Mouse (Mus musculus) heart, embryonic 14.5 days (tissue): ENCODE measurements around the gene Kctd21. TPM values are rescaled to one million over a fixed set of nuclear protein-coding genes. Genes with fewer than 3 reads are reported as not detected.

Experiments used
- ATAC-seq: fragments of 200-750 bp; cut with Nextera tagmentation; 2 replicates; pipeline ENCODE4 v1.8.0; 2017; ENCODE audit warnings: low read depth, moderate TSS enrichment; ENCODE audit not compliant: insufficient number of reproducible peaks, insufficient read depth, low FRiP score
- H3K27ac ChIP-seq, 2 experiments: fragments of 200-500 bp in 1 of 2; fragments of 300-500 bp in 1 of 2; sonication (generic) in 1 of 2; replicated peaks in 1 of 2; 2 replicates each; pipeline ENCODE4 v1.5.1; 2012 to 2014; ENCODE audit warnings: low read depth in 2 of 2, low read length in 2 of 2, control low read depth in 1 of 2, mild to moderate bottlenecking in 1 of 2, mixed read lengths in 1 of 2; ENCODE audit not compliant: control insufficient read depth in 1 of 2, insufficient read depth in 1 of 2
- H3K27me3 ChIP-seq: fragments of 300-500 bp; sonication (generic); 2 replicates; pipeline ENCODE4 v1.6.1; 2014; ENCODE audit warnings: mild to moderate bottlenecking, low read length, control low read depth; ENCODE audit not compliant: control insufficient read depth, insufficient read depth
- H3K36me3 ChIP-seq: fragments of 300-500 bp; sonication (generic); 2 replicates; pipeline ENCODE4 v1.6.1; 2014; ENCODE audit warnings: mild to moderate bottlenecking, control low read depth, low read length, mixed read lengths; ENCODE audit not compliant: control insufficient read depth, insufficient read depth
- H3K4me1 ChIP-seq, 2 experiments: fragments of 200-500 bp in 1 of 2; fragments of 300-500 bp in 1 of 2; sonication (generic) in 1 of 2; 2 replicates each; pipeline ENCODE4 v1.6.1; 2012 to 2014; ENCODE audit warnings: low read length in 2 of 2, control low read depth in 1 of 2, mixed read lengths in 1 of 2; ENCODE audit not compliant: control insufficient read depth in 2 of 2, insufficient read depth in 2 of 2
- H3K4me2 ChIP-seq: fragments of 300-500 bp; sonication (generic); 2 replicates; pipeline ENCODE4 v1.6.1; 2014; ENCODE audit warnings: mild to moderate bottlenecking, low read length
- H3K4me3 ChIP-seq, 2 experiments: fragments of 200-500 bp in 1 of 2; fragments of 300-500 bp in 1 of 2; sonication (generic) in 1 of 2; 2 replicates each; pipeline ENCODE4 v1.5.1; 2012 to 2014; ENCODE audit warnings: low read length in 2 of 2, mild to moderate bottlenecking in 2 of 2, control low read depth in 1 of 2, low read depth in 1 of 2, moderate library complexity in 1 of 2; ENCODE audit not compliant: control insufficient read depth in 1 of 2, insufficient read depth in 1 of 2
- H3K9ac ChIP-seq: fragments of 300-500 bp; sonication (generic); 2 replicates; pipeline ENCODE4 v1.6.1; 2014; ENCODE audit warnings: mild to moderate bottlenecking, low read length
- H3K9me3 ChIP-seq: fragments of 300-500 bp; sonication (generic); 2 replicates; pipeline ENCODE4 v1.6.1; 2016; ENCODE audit warnings: low read length, control low read depth; ENCODE audit not compliant: control insufficient read depth
- WGBS: fragments of 180-500 bp; shearing (Covaris S2); extraction: QIAGEN DNeasy Blood & Tissue Kit; methylation state at CpG from one replicate; pipeline ENCODE4 v1.1.7; 2014; 5-methylcytosine and 5-hydroxymethylcytosine counted together
- polyA plus RNA-seq: library from polyadenylated mRNA; unstranded; fragments of >200 nt; fragmentation: Nextera tagmentation; extraction: Ambion mirVana; gene quantifications from 2 replicates; pipeline ENCODE4 v1.2.1, GENCODE M21; 2014

Gene Kctd21
- polyA plus RNA-seq, 1 experiment from 2014 or later: 5.2 TPM

GRCm38 (mm10) chr7:97340907-97341849, 9.1 kb downstream of the Kctd21 start:
- ATAC-seq: no peak
- no peaks in the 10 kb centered on the region for H3K9me3 ChIP-seq
- 43% methylated on average over 18 of the region's 18 CpGs for WGBS
- H3K4me1 ChIP-seq: peaks cover 9 to 10% of the 10 kb centered on the region in 2 experiments
- H3K27ac ChIP-seq: no peak overlapping the region
- no peak overlapping the region for H3K4me2 ChIP-seq
- H3K4me3 ChIP-seq: no peak overlapping the region
- H3K36me3 ChIP-seq: no peaks in the 10 kb centered on the region
- no peak overlapping the region for H3K9ac ChIP-seq
- H3K27me3 ChIP-seq: no peaks in the 10 kb centered on the region

- Histone ChIP-seq H3K9ac (no peak overlapping the region), H3K27ac (no peak overlapping the region), H3K4me1 (peaks cover 6 to 10% of the 10 kb centered on the region in 2 experiments), H3K9me3 (no peaks in the 10 kb centered on the region), H3K4me2 (no peak overlapping the region), H3K27me3 (no peaks in the 10 kb centered on the region), H3K36me3 (peaks cover 4% of the 10 kb centered on the region; the same call in 1 of the 2 replicates), H3K4me3 (no peak overlapping the region)
- WGBS: 13% methylated on average over 2 of the region's 2 CpGs
- ATAC-seq: no peak
These were observed 10.8 kb downstream of the Kctd21 start for GRCm38 (mm10) chr7:97342961-97343360.

GRCm38 (mm10) chr7:97344655-97345054, 12.5 kb downstream of the Kctd21 start:
- H3K9ac ChIP-seq: no peak overlapping the region
- H3K4me1 ChIP-seq: peaks cover 0 to 7% of the 10 kb centered on the region in 2 experiments; a peak in 2 of 4 replicates

GRCm38 (mm10) chr7:97345229-97345871, 13.2 kb downstream of the Kctd21 start:
- no peak overlapping the region for H3K4me3 ChIP-seq
- H3K4me1 ChIP-seq: peaks cover 0 to 7% of the 10 kb centered on the region in 2 experiments; a peak in 2 of 4 replicates

More at GRCm38 (mm10) chr7:97344655-97345054, 12.5 kb downstream of the Kctd21 start:
- H3K9me3 ChIP-seq: no peaks in the 10 kb centered on the region
- no peak overlapping the region for H3K4me2 ChIP-seq
- H3K4me3 ChIP-seq: no peak overlapping the region
- peaks cover 10% of the 10 kb centered on the region; the same call in 1 of the 2 replicates for H3K36me3 ChIP-seq
- WGBS: 62% methylated on average over 2 of the region's 2 CpGs
- no peaks in the 10 kb centered on the region for H3K27me3 ChIP-seq
- no peak for ATAC-seq
- H3K27ac ChIP-seq: no peak overlapping the region

GRCm38 (mm10) chr7:97346111-97346821, 14.1 kb downstream of the Kctd21 start:
- H3K4me3 ChIP-seq: no peak overlapping the region

More at GRCm38 (mm10) chr7:97345229-97345871, 13.2 kb downstream of the Kctd21 start:
- WGBS: 52% methylated on average over 10 of the region's 10 CpGs
- no peak overlapping the region for H3K4me2 ChIP-seq
- H3K9ac ChIP-seq: no peak overlapping the region
- H3K27me3 ChIP-seq: no peaks in the 10 kb centered on the region
- no peak for ATAC-seq
- H3K9me3 ChIP-seq: no peaks in the 10 kb centered on the region
- H3K27ac ChIP-seq: no peak overlapping the region
- peaks cover 10% of the 10 kb centered on the region; the same call in 1 of the 2 replicates for H3K36me3 ChIP-seq

GRCm38 (mm10) chr7:97346822-97347166, 14.7 kb downstream of the Kctd21 start:
- H3K27me3 ChIP-seq: no peaks in the 10 kb centered on the region
- H3K4me2 ChIP-seq: no peak overlapping the region
- no peak for ATAC-seq
- no peak overlapping the region for H3K27ac ChIP-seq
- WGBS: 80% methylated on average over 3 of the region's 4 CpGs
- peaks cover 10% of the 10 kb centered on the region; the same call in 1 of the 2 replicates for H3K36me3 ChIP-seq
- H3K4me1 ChIP-seq: peaks cover 0 to 4% of the 10 kb centered on the region in 2 experiments; a peak in 2 of 4 replicates
- H3K9ac ChIP-seq: no peak overlapping the region
- H3K4me3 ChIP-seq: no peak overlapping the region
- H3K9me3 ChIP-seq: no peaks in the 10 kb centered on the region

More at GRCm38 (mm10) chr7:97346111-97346821, 14.1 kb downstream of the Kctd21 start:
- H3K4me2 ChIP-seq: no peak overlapping the region
- no peak overlapping the region for H3K27ac ChIP-seq
- H3K4me1 ChIP-seq: peaks cover 0 to 7% of the 10 kb centered on the region in 2 experiments; a peak in 2 of 4 replicates
- no peaks in the 10 kb centered on the region for H3K9me3 ChIP-seq
- H3K36me3 ChIP-seq: peaks cover 10% of the 10 kb centered on the region; the same call in 1 of the 2 replicates
- ATAC-seq: no peak
- no peak overlapping the region for H3K9ac ChIP-seq
- H3K27me3 ChIP-seq: no peaks in the 10 kb centered on the region
- 74% methylated on average over 9 of the region's 9 CpGs for WGBS

GRCm38 (mm10) chr7:97347464-97347863, 15.3 kb downstream of the Kctd21 start:
- H3K4me3 ChIP-seq: no peak overlapping the region
- H3K9ac ChIP-seq: no peak overlapping the region
- H3K4me2 ChIP-seq: no peak overlapping the region
- WGBS: 95% methylated on average over 15 of the region's 15 CpGs
- H3K36me3 ChIP-seq: peaks cover 10% of the 10 kb centered on the region; the same call in 1 of the 2 replicates
- H3K27ac ChIP-seq: no peak overlapping the region
- peaks cover 0 to 4% of the 10 kb centered on the region in 2 experiments; a peak in 2 of 4 replicates for H3K4me1 ChIP-seq
- no peaks in the 10 kb centered on the region for H3K9me3 ChIP-seq
- ATAC-seq: no peak
- no peaks in the 10 kb centered on the region for H3K27me3 ChIP-seq
